Mouse (Mus musculus): ENCODE data around the gene Hist1h2bh. TPM values are rescaled to one million over a fixed set of nuclear protein-coding genes. Genes with fewer than 3 reads are reported as not detected.
"Not testable (repeated sequence)": the region's sequence is repeated elsewhere in the genome, so short reads cannot be mapped to it uniquely, and the experiment has no call there.

Gene Hist1h2bh
- total RNA-seq, 1 experiment from 2014 or later = 6.6 TPM

DNA sequence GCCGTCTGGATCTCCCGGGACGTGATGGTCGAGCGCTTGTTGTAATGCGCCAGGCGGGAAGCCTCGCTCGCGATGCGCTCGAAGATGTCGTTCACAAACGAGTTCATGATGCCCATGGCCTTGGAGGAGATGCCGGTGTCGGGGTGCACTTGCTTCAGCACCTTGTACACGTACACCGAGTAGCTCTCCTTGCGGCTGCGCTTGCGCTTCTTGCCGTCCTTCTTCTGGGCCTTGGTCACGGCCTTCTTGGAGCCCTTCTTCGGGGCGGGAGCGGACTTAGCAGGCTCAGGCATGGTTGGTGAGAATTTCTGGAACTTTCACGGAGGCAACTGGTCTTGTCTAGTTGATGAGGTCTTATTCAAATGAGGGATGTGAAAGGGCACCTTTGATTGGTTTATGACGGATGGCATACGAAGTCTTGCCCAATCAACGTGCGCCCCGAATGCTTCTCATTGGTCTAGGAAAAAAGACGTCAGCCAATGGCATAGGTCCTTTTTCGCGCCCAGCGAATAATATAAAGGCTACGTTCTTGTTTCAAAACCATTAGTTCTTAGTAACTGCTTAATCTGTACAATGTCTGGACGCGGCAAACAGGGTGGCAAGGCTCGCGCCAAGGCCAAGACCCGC is 30.8 kb upstream of the Hist1h2bh start, which contains the start of the genes Hist1h2bf and Hist1h2ad:
Hist1h2bf (minus strand) TSS at position 299 of the 627 bp plus-strand sequence.
Hist1h2ad (plus strand) TSS at position 484 of the 627 bp plus-strand sequence.
- DNase-seq = peak; percentile 72

DNA sequence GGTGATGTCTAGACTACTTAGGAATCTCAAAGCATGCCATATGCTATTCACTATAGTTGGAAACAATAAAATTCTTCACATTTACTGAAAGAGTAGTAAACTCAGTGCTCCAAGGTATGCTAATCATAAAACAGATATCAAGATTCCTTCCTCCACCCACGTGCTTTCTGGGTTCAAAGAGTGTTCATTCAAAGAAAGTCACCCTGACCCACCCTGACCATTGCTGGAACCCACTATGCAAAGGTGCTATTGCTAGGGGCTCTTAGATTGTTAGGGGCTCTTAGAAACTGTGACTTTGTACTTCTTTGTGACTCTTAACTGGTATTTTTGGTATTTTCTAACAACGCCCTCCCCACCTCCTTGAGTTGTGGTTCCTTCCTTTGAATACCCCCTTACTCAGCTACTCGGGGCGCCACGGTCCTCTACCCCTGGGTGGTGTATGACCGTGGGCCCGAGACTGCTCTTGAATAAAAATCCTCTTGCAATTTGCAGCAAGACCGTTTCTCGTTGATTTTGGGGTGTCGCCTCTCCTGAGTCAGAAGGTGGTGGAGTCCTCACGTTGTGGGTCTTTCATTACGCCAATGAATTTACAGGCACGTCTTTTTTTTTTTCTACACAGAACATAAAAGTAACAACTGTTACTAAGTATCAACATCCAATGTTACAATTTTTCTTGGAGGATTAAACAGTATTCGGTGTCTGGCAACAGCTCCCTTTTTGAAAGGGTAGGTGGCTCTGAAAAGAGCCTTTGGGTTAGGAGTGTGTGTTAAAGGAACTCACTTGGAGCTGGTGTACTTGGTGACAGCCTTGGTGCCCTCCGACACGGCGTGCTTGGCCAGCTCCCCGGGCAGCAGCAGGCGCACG is 30.1 kb upstream of the Hist1h2bh start:
- DNase-seq = not testable (repeated sequence)

DNA sequence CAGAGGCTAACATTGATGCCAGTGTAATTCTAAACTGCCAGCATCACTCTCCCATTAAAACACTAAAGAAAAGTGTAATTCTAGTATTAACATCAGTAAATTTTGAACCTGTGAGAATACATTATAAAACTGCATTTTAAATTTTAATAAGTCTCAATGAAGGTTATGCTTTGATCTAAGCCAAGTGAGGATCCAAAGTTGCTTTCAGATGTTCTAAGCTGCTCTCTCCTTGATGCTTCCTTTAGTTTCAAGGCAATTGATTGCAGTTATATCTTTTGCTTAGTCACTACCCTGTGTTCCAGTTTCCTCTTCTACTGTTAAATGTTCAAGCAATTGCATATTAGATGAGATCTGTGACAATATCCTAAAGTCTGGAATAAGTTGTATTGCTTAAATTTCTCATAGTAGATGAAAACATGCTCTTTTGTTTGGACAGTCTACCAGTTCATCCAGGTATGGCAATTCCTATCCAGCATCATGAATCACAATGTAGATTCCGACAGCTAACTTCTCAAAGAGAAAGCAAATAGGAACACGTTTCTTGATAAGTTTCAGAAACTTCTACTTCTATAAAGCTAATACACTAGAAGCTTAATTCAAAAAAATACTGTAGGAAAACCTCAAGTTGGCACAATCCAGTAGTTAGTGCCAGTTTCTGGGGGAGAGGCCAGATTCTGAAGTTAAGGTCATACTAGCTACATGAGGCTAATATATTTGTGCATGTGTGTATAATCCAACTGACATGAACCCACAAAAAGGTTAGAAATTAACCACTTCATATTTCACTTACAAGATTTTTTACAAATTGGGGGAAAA is 29.2 kb upstream of the Hist1h2bh start:
- DNase-seq = no peak

DNA sequence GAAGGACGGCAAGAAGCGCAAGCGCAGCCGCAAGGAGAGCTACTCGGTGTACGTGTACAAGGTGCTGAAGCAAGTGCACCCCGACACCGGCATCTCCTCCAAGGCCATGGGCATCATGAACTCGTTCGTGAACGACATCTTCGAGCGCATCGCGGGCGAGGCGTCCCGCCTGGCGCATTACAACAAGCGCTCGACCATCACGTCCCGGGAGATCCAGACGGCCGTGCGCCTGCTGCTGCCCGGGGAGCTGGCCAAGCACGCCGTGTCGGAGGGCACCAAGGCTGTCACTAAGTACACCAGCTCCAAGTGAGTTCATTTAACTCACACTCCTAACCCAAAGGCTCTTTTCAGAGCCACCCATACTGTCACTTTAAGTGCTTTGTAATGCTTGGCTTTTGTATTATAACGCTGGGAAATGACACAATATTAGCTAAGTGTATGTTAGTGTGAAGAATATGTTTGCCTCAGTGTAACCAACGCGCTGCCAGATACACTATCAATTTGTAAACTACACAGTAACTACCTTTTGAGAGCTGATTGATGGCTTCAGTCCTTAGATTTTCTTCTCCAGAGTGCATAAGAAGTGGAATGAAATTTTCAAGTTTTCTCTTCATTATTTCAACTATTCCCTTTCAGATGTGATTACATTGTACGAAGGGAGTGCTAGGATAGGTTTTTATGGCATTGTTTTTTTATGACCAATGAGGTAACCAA is 28.5 kb upstream of the Hist1h2bh start:
- DNase-seq = not testable (repeated sequence)

DNA sequence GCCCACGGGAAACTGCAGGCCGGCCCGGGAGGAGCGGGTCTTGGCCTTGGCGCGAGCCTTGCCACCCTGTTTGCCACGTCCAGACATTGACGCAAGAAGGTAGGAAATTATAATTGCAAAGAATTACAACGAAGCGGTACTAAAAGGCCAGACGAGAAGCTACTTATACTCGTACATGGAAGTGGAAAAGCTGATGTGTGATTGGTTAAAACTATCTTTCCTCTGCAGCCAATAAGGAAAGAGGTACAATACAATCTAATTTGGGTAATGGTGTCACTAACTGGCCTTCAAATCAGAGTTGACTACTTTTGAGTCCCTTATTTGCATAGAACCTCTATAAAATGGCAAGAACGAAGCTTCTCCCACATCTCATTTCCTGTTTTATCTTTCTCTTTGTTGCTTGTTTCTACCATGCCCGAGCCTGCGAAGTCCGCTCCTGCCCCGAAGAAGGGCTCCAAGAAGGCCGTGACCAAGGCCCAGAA is 27.9 kb upstream of the Hist1h2bh start, which contains the start of the genes Hist1h2ae and Hist1h2bg:
Hist1h2ae (minus strand) TSS at position 199 of the 482 bp plus-strand sequence.
Hist1h2bg (plus strand) TSS at position 375 of the 482 bp plus-strand sequence.
- DNase-seq = peak; percentile 42

DNA sequence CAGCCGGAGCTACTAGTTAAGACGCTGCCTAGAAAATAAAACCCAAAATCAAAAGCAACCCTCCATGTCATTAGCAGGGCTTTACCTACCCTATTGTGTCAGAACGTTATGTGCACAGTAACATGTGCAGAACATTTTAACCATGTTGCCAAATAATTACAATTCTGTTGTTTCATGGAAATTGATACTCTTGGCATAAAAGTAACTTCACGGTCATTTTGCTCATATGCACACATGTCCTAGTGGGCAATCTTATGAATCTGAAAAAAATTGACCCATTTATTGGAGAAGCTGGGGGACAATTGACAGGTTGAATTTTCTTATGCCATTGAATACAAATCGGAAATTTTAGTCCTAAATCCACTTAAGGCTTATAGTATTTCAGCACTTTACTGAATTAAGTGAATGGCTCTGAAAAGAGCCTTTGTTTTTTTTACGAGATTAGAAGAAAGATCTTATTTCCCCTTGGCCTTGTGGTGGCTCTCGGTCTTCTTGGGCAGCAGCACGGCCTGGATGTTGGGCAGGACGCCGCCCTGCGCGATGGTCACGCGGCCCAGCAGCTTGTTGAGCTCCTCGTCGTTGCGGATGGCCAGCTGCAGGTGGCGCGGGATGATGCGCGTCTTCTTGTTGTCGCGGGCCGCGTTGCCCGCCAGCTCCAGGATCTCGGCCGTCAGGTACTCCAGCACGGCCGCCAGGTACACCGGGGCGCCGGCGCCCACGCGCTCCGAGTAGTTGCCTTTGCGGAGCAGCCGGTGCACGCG is 27.2 kb upstream of the Hist1h2bh start:
- not testable (repeated sequence) for DNase-seq

DNA sequence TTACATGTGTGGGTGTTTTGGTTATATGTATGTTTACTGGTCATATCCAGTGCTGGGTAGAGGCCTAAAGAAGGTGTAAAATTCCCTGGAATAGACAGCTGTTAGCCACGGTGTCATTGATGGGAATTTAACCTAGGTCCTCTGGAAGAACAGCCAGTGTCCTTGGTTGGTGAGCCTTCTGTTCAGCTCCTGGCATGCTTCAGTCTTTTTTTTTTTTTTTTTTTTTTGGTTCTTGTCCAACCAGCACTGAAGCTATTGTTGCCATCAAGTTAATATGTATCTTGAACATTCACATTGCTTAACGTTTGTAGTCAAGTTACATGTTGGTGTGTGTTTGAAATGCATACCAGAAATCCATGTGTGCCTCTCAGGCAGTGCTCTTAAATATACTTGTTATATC is 21.3 kb upstream of the Hist1h2bh start:
- no peak for DNase-seq

DNA sequence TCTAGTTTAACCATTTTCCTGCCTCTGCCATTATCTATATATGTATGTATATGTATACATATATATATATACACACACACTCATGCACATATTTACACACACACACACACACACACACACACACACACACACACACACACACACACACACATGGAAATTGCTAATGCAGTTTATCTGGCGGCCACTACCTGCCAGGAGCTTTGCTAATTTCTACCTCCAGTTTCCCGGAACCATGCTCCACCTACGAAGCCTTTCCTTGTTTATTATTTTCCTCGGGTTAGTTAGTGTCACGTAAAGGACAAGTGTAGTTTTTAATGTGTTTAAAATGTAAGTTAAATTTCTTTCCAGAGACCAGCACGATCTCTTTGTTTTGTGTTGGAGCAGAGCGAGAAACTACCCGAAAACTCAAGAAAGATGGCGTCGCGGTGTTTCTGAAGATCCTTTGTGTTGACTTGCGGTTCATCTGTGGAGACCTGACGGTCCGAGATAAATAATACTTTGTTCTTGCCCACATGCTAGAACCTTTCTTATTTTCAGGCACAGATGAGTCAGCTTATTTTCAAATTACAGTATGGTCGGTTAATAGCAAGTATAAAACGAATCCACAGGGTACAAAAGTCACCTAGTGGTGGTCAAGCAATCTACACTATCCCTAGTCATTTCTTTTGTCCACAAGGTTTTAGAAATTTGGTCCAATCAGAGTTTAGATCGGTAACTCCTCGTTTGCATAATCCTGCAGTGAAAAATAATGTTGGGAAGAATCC is 19.7 kb upstream of the Hist1h2bh start:
- no peak for DNase-seq

DNA sequence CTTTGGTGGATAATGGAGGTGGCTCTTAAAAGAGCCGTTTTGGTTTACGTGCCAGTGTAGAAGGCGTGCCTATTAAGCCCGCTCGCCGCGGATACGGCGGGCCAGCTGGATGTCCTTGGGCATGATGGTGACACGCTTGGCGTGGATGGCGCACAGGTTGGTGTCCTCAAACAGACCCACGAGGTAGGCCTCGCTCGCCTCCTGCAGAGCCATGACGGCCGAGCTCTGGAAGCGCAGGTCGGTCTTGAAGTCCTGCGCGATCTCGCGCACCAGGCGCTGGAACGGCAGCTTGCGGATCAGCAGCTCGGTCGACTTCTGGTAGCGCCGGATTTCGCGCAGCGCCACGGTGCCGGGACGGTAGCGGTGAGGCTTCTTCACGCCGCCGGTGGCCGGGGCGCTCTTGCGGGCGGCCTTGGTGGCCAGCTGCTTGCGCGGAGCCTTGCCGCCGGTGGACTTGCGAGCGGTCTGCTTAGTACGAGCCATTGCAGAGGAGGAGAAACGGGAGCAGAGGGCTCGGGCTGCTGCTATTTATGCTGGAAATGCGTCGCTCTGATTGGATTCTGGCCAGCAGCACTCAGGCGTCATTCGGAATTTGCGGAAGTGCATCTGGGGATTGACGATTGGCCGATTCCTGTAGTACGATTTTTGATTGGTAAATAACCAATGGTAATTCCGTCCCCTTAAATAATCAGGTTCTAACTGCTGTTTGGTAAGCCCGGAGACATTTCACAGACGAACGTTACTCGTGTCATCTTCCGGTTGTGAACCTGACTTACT is 18.9 kb upstream of the Hist1h2bh start, which contains the start of gene Hist1h3e:
Hist1h3e (minus strand) TSS at position 487 of the 777 bp plus-strand sequence.
- DNase-seq = peak; percentile 84

DNA sequence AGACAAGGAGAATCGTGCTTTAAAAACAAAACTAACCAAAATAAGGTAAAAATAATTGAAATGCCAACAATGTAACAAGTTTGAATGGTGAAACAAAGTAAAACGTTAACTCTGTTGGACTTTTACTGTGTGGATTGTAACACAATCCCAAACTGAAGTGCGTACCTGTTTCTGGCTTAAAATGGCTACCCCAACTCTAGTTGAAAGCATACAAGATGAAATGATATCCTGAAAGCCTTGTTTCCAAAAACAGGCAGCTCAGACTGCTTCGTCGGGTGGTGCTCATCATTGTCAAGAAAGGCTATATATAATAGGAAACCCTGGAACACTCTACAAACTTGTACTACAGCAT is 18.3 kb upstream of the Hist1h2bh start:
- not testable (repeated sequence) for DNase-seq

DNA sequence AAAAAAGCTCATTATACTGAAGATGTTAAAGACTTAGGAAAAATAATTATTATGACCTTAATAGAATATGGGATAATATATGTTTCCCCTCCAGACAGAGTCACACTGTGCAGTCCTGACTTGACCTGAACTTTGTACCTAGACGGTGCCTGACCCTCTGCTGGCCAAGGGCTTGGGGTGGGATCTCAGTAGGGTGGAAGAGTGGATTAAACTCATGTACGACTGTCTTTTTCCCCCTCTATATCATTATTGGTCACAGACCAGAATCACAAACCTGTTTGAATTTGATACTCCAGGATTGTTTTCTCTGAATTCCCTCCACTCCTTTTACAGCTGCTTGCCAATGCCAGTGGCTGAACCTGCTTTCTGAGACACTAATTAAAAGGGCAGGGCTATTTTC is 17.5 kb upstream of the Hist1h2bh start:
- not testable (repeated sequence) for DNase-seq

DNA sequence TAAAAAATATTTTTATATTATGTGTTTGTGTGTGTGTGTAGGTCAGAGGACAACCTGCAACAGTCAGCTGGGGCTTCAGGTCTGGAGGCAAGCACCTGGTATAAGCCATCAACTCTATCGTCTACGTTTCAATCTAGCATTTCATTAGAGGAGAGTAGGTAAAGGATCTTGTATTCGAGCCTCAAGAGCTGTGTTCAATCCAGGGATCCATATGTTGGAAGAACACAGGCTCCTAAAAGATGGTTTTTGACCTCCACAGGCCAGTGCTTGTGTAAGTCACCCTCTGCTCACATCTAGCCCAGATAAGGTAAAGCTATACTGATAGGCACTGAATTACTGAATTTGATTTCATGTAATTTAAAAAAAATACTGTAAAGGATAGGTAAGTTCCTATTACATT is 13.7 kb upstream of the Hist1h2bh start:
- DNase-seq = no peak

DNA sequence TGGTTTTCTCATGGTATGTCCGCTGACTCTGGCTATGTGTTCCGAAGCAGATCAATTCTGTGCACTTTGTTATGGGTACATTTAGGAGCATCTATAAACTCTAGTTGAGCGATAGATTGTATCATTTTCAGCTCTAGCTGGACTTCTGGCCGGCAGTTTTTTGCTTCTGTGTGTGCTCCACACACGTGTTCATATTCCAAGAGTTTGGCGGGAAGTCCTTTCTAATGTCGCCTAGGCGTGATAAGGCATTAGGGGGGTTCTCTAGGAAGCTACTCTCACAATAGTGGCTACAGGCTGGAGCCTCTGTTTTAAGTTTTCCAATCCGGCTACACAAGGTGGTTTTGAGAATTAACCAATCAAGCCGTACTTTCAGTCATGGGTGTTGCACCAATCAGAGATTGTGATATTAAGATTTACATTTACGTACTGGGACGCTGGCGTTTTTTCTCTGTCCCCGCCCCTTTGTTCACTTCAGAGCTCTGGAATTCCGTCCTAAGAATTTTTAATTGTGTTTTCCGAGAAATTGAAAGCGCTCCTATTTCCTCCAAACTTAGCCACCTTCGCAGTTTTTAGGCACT is 12.7 kb upstream of the Hist1h2bh start:
- peak; percentile 30 for DNase-seq

DNA sequence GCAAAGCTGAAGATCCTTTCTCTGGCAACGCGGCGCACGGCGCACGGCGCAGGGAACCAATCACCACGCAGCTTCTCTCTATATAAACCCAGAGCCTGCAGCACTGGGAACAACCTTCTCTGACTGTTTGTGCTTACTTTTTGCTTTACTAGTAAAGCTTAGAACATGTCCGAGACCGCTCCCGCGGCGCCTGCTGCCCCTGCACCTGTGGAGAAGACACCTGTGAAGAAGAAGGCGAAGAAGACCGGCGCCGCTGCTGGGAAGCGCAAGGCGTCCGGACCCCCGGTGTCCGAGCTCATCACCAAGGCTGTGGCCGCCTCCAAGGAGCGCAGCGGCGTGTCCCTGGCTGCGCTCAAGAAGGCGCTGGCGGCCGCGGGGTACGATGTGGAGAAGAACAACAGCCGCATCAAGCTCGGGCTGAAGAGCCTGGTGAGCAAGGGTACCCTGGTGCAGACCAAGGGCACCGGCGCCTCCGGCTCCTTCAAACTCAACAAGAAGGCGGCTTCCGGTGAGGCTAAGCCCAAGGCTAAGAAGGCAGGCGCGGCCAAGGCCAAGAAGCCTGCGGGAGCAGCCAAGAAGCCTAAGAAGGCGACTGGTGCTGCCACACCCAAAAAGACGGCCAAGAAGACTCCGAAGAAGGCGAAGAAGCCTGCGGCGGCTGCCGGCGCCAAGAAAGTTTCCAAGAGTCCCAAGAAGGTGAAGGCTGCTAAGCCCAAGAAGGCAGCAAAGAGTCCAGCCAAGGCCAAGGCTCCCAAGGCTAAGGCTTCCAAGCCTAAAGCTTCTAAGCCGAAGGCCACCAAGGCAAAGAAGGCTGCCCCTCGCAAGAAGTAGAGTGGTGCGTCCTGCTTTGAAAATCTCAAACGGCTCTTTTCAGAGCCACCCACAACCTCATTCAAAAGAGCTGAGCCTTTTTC is 12.0 kb upstream of the Hist1h2bh start:
- peak; percentile 70 for DNase-seq

DNA sequence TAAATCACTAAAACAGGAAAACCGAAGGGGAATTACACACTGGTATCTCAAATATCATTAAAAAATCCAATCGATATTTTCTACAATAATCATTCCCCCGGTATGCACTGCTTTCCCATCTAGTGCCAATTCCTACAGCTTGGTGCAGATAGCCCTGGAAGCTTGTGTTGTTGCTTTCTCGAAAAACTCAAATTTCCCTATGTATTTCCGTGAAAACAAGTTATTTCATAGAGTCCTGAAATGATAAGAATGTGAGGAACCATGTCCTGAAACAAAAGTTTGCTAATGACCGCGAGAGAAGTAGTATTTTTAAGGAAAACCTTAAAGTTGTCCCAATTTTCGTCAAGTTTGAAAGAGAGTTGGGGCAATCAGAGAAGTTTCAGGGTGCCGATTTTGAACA is 11.2 kb upstream of the Hist1h2bh start:
- no peak for DNase-seq

DNA sequence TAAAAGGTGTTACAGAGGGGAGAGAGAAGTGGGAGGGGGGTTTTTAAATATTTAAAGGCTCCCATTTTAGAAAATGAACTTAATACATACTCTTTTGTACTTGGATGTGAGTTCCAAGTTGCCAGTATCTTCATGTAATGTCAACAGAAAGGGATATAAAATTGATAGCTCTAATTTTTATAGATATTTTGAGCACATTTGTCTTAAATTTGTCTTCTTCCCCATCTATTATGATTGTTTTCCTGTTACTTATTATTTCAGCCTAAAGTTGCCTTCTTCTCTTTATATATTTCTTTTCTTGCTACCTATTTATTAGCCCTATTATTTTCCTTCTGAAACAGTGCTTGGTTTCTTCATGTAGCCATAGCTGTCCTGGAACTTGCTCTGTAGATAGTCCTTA is 9.8 kb upstream of the Hist1h2bh start, which contains the start of gene Hist1h1d:
Hist1h1d (plus strand) TSS at position 301 of the 400 bp plus-strand sequence.
- DNase-seq = no peak
